Mouse (Mus musculus): Measurements from ENCODE around the gene Frzb.

GRCm38 (mm10) chr2:80475831-80476230 lies 28.4 kb upstream of the Frzb start:
- no peak for TF ChIP-seq MAZ (IDR thresholded peaks at IDR 0.05; ENCODE audit: low read depth, low read length)
- no peak for TF ChIP-seq ZC3H11A (IDR thresholded peaks at IDR 0.05; ENCODE audit: low read depth, low read length)

Measured in MEL (cell line).